Mouse (Mus musculus) frontal cortex, adult (tissue): ENCODE data around the gene Arfgap2.
A peak's percentile ranks its signal among the peaks of the same experiment; 100 is the strongest.
"Not testable (repeated sequence)": the region's sequence is repeated elsewhere in the genome, so short reads cannot be mapped to it uniquely, and the experiment has no call there.

Experiments used
- ATAC-seq: cut with Nextera tagmentation; 2 replicates; pipeline ENCODE4 v1.9.2; 2017; ENCODE audit warnings: mild to moderate bottlenecking, moderate library complexity, mixed read lengths; ENCODE audit not compliant: low TSS enrichment

The Arfgap2 gene

GRCm38 (mm10) chr2:91264711-91265681 lies at the start of gene Arfgap2:
Gene Arfgap2, plus strand, starts transcription at chr2:91264974.
- peak; percentile 95 for ATAC-seq

GRCm38 (mm10) chr2:91217032-91217431 lies 47.7 kb upstream of the Arfgap2 start:
- peak; percentile 18; the same call in 1 of the 2 replicates for ATAC-seq

GRCm38 (mm10) chr2:91220501-91220900 lies 44.3 kb upstream of the Arfgap2 start:
- ATAC-seq, result no peak

GRCm38 (mm10) chr2:91223614-91224013 lies 41.2 kb upstream of the Arfgap2 start:
- peak; percentile 55; the same call in 1 of the 2 replicates for ATAC-seq

GRCm38 (mm10) chr2:91229735-91230134 lies 35.0 kb upstream of the Arfgap2 start:
- ATAC-seq, result peak; percentile 95

GRCm38 (mm10) chr2:91236601-91237510 lies 27.9 kb upstream of the Arfgap2 start, which contains the start of gene Ddb2:
Gene Ddb2, minus strand, starts transcription at chr2:91236982.
- peak; percentile 96 for ATAC-seq

GRCm38 (mm10) chr2:91237511-91238080 lies 27.2 kb upstream of the Arfgap2 start:
- ATAC-seq, result not testable (repeated sequence)

GRCm38 (mm10) chr2:91242547-91242946 lies 22.2 kb upstream of the Arfgap2 start:
- no peak for ATAC-seq

- ATAC-seq, result peak; percentile 98
Measured at GRCm38 (mm10) chr2:91243416-91243815, 21.4 kb upstream of the Arfgap2 start.

- ATAC-seq, result no peak
Measured at GRCm38 (mm10) chr2:91244557-91245228, 20.1 kb upstream of the Arfgap2 start.

- no peak for ATAC-seq
Measured at GRCm38 (mm10) chr2:91248366-91248765, 16.4 kb upstream of the Arfgap2 start.

- ATAC-seq, result no peak
Measured at GRCm38 (mm10) chr2:91252001-91252400, 12.8 kb upstream of the Arfgap2 start.

GRCm38 (mm10) chr2:91252512-91252911 lies 12.3 kb upstream of the Arfgap2 start:
- ATAC-seq, result no peak

GRCm38 (mm10) chr2:91254725-91255380 lies 9.9 kb upstream of the Arfgap2 start:
- ATAC-seq, result no peak

GRCm38 (mm10) chr2:91255661-91256150 lies 9.1 kb upstream of the Arfgap2 start, which contains the start of gene Pacsin3:
Gene Pacsin3, plus strand, starts transcription at chr2:91255954.
- ATAC-seq, result peak; percentile 57

- peak; percentile 45 for ATAC-seq
Measured at GRCm38 (mm10) chr2:91256256-91257125, 8.3 kb upstream of the Arfgap2 start.

- peak; percentile 4 for ATAC-seq
Measured at GRCm38 (mm10) chr2:91257126-91257980, 7.4 kb upstream of the Arfgap2 start.

GRCm38 (mm10) chr2:91258054-91258453 lies 6.7 kb upstream of the Arfgap2 start:
- ATAC-seq, result 0 out of 2 replicates have a peak, but pooled peaks have one; percentile 10
